Mouse (Mus musculus): Measurements from ENCODE around the gene Gm39653. TPM values are rescaled to one million over a fixed set of nuclear protein-coding genes. Genes with fewer than 3 reads are reported as not detected.

The Gm39653 gene
- not detected in 2 replicates for polyA plus RNA-seq (2012; rRNA removed)

GRCm38 (mm10) chr1:63615668-63616067 lies at the start of gene Gm39653:
Gene Gm39653 (plus strand): TSS chr1:63615968.

Other genes starting within 250 kb of the Gm39653 start
- gene Adam23, start 170.1 kb upstream of the Gm39653 start, polyA plus RNA-seq (2012; rRNA removed): 3.1 and 4.0 TPM in 2 replicates
- gene Dytn, start 71.0 kb downstream of the Gm39653 start, polyA plus RNA-seq (2012; rRNA removed): not detected in 2 replicates
- not detected in 2 replicates for gene Mdh1b, start 114.3 kb downstream of the Gm39653 start, polyA plus RNA-seq (2012; rRNA removed)
- 8.2 and 9.1 TPM in 2 replicates for gene Fastkd2, start 114.6 kb downstream of the Gm39653 start, polyA plus RNA-seq (2012; rRNA removed)
- not detected in 2 replicates for gene 4933402D24Rik, start 153.3 kb downstream of the Gm39653 start, polyA plus RNA-seq (2012; rRNA removed)

Measured in liver, embryonic 18 days (tissue).